Mouse (Mus musculus): Measurements from ENCODE around the gene Srp72.

- TF ChIP-seq POLR2A (IDR thresholded peaks at IDR 0.05; ENCODE audit: borderline replicate concordance, extremely low read depth, low read depth, low read length) (no peak), CTCF (IDR thresholded peaks at IDR 0.05; ENCODE audit: insufficient read depth, low read length) (no peak)
These were observed 22.1 kb upstream of the Srp72 start for GRCm38 (mm10) chr5:76952112-76953040.
